Mouse (Mus musculus): ENCODE results near the gene Micu2. TPM values are rescaled to one million over a fixed set of nuclear protein-coding genes. Genes with fewer than 3 reads are reported as not detected.

Micu2 gene
- 33.8 and 35.0 TPM in 2 replicates for polyA plus RNA-seq (2012; rRNA removed)

GRCm38 (mm10) chr14:57998526-57999401, at the start of gene Micu2:
Gene Micu2 (minus strand): TSS chr14:57999262.

GRCm38 (mm10) chr14:57890011-57890842, 108.8 kb downstream of the Micu2 start, which contains the start of gene Zdhhc20:
Gene Zdhhc20 (minus strand): TSS chr14:57890276.

Other genes starting within 250 kb of the Micu2 start
- gene Lats2, start 240.9 kb downstream of the Micu2 start, polyA plus RNA-seq (2012; rRNA removed), result 33.5 and 36.0 TPM in 2 replicates
- gene Sap18, start 201.1 kb downstream of the Micu2 start, polyA plus RNA-seq (2012; rRNA removed), result 4.6 and 8.0 TPM in 2 replicates
- gene Ska3, start 173.1 kb downstream of the Micu2 start, polyA plus RNA-seq (2012; rRNA removed), result 0.65 and 1.2 TPM in 2 replicates
- gene Mrpl57, start 173.0 kb downstream of the Micu2 start, polyA plus RNA-seq (2012; rRNA removed), result 52.5 and 54.7 TPM in 2 replicates
- gene Zdhhc20, start 109.0 kb downstream of the Micu2 start, polyA plus RNA-seq (2012; rRNA removed), result 4.7 and 5.1 TPM in 2 replicates
- gene Fgf9, start 71.3 kb upstream of the Micu2 start, polyA plus RNA-seq (2012; rRNA removed), result 0.84 and 1.9 TPM in 2 replicates

All from colon, adult 2 months (tissue).